Mouse (Mus musculus) embryo, embryonic 9.5 days (tissue): ENCODE data around the gene Lhx1.

Experiments
- DNase-seq: peaks from one replicate; pipeline ENCODE4 v3.0.0-alpha.2; 2017; ENCODE audit errors: extremely low spot score

The Lhx1 gene

GRCm38 (mm10) chr11:84496901-84497300, 28.4 kb downstream of the Lhx1 start:
- DNase-seq = no peak

- DNase-seq = no peak
Observed at GRCm38 (mm10) chr11:84495774-84496173, 29.6 kb downstream of the Lhx1 start.

GRCm38 (mm10) chr11:84481661-84482060, 43.7 kb downstream of the Lhx1 start:
- no peak for DNase-seq

GRCm38 (mm10) chr11:84480451-84480850, 44.9 kb downstream of the Lhx1 start:
- no peak for DNase-seq

- no peak for DNase-seq
Observed at GRCm38 (mm10) chr11:84476641-84477040, 48.7 kb downstream of the Lhx1 start.

GRCm38 (mm10) chr11:84475991-84476390, 49.3 kb downstream of the Lhx1 start:
- no peak for DNase-seq

- no peak for DNase-seq
Observed at GRCm38 (mm10) chr11:84473093-84473667, 52.2 kb downstream of the Lhx1 start.
